Mouse (Mus musculus): ENCODE data around the gene Trem3.

Trem3 gene

DNA sequence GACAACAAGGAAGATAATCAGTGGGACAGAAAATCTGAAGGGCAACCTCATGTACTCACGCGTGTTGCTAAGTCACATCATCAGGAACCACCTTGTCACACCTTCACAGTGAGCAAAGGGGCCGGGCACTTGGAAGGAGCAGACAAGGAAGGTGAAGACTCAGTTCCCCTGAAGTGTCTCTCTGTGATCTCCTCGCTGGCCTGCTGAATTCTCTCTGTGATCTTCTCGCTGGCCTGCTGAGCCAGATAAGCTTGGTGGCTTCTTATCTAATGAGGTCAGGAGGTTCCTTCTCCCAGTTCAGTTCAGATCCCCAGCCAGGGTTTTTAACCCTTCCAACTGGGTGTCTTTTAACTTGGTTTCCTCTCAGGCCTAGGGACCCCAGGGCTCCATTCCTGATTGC, 24.6 kb downstream of the Trem3 start:
- DNase-seq: no peak

DNA sequence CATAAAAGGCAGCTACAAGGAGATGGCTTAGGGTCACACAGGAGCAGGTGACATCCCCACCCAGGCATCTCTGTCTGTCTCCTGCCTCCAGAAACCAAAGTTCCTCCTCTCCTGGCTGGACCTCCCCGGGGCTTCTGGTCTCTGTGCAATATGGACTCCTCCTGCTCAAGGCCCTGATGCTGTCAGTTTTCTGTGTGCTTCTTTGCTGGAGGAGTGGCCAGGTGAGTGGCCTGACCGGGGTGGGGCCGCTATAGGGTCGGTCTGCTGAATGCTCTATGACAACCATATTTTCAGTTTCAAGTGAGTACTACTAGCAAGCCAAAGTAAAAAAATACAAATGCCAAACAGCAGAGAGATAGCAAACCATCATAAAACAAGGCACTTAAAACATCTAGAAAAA, 25.0 kb downstream of the Trem3 start:
- no peak for DNase-seq

DNA sequence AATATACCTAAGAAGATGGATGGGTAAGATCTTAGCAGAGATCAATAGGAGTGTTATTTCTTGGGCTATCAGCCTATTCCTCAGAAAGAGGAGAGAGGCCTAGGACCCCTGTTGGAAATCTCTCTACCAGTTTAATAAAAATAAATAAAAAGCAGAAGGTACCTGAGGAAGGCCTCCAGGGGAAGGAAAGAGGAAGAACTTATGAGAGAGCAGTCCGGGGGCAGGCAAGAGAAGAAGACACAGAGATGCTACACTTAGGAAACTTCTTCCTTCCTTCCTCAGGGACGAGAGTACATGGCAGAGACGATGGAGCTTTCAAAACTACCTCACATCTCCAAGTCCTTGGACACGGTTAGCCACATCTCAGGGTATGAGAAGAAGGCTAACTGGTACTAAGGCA, 26.5 kb downstream of the Trem3 start:
- no peak for DNase-seq

DNA sequence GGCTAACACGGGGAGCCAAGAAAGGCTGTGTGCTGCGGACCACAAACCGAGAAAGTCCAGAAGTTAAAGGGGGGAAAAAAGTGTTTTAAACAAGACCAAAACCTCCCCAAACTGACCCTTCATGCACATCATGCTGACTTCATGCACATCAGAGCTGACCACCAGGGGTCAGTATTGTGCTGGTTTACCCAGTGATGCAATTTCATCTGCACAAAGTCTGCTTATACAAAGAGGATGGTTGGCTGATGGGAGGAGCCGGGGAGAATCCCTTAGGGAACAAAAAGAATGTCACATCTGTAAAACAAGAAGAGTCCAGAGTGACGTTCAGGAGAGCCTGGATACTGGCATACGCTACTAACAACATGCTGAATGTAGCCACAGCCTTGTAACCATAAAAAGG, 27.3 kb downstream of the Trem3 start:
- peak; percentile 80 for DNase-seq

DNA sequence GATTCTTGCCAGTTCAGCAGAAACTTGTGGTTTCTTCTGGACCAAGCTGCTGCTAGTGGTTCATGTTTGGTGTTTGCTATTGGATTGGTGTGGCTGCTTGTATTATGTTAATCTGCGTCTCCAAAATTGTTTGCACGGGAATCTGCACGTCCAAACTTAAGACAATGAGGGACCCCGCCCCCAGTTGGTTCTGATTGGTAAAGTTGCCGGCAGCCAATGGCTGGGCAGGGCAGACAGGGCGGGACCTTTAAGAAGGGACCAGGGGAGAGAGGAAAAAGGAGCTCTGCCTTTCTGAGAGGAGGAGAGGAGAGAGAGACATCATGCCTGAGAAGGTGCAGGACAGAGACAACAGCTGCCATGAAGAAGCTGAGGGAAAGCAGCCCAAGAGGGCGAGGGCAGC, 28.2 kb downstream of the Trem3 start:
- DNase-seq: no peak

DNA sequence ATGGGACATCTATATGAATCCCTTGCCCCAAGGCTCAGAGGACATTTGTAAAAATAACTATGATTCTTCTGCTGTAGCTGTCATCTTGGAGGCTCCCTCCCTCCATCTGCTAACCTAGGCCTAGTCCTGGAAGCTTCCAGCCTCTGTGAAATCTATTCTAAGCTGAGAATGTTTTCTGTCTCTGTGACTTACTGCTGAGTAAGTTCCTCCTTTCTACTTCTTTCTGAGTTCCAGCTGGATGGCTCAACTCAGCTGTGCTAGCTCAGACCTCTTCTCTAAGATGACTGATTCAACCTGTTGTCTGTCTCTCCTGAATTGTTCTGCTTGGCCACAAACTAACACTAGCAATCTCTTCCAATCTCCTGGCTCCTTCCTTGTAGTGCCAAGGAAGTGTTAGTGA, 30.8 kb downstream of the Trem3 start:
- no peak for DNase-seq

DNA sequence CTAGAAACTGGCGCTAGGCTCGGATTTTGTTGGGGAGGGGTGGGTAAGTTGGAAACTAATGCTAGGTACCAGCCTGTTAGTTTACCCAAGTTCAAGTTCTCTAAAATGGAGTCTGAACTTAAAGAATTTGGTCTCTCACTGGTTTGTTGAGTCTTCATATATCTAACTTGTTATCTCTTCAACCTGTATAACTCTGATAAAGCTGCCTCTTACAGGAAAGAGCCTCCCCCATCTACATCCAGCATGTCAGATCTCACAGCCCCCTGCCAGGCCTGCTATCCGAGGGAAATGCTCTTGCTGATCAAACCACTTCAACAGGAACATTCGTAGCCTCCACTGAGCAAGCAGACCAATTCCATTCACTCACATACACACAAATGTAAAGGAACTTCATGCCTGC, 31.4 kb downstream of the Trem3 start:
- no peak for DNase-seq

DNA sequence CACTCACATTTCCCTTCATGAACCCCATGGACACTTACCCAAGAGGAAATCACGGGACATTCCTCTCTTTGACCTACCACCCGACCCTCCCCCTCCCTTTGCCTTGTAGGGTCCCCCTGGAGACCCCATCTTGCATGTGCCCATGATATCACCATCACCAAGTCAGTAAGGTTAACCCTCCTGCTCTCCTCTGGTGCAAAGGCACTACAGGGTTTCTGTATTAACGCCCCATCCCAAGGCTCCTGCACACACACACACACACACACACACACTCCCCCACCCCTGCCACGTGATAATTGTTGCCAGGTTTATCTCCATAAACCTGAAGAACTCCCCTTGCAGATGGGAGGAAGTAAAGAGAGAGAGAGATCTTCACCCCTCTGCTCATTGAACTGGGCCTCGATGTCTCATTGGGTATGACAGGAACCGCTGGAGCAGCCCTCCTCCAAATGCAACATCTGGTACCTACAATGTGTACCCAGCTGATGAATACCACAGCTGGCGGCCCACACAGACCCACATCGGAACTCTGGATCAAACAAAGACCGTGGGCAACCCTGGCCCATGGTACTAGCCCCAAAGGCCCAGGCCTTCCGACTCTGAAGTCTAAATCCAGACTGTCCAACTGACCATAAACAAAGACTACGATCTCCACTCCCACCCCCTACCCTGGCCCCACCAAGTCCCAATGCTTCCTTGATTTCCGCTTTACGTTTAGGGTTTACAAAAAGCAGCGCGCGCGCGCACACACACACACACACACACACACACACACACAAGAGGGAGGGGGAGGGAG, 33.6 kb downstream of the Trem3 start:
- DNase-seq: no peak

DNA sequence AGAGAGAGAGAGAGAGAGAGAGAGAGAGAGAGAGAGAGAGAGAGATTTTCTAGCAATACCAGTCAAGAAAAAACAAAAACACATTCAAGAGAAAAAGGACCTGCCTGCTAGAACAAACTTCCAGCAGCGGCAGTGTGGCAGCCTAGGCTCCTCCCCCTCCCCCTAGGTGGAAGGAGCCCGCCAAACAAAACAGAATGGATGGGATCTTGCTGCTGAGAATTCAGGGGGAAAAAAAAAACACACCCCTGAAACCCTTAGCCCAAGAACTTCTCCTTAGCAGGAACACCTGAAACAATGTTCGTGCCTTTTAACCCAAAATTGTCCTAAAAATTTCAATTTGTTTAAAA, 34.1 kb downstream of the Trem3 start:
- peak; percentile 38 for DNase-seq

DNA sequence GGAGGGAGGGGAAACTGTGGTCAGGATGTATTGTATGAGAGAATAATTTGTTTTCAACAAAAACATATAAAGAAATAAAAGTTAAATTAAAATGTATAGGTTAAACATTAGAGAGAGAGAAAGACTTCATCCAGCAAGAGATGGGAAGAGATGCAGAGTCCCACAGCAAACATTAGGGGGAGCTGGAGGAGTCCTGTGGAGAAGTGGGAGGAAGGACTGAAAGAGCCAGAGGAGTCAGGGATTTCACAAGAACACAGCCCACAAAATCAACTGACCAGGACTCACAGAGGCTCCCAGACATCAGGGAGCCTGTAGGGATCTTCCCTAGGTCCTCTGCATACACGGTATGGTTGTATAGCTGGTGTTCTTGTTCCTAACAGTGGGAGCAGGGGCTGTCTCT, 39.2 kb downstream of the Trem3 start:
- DNase-seq: no peak

DNA sequence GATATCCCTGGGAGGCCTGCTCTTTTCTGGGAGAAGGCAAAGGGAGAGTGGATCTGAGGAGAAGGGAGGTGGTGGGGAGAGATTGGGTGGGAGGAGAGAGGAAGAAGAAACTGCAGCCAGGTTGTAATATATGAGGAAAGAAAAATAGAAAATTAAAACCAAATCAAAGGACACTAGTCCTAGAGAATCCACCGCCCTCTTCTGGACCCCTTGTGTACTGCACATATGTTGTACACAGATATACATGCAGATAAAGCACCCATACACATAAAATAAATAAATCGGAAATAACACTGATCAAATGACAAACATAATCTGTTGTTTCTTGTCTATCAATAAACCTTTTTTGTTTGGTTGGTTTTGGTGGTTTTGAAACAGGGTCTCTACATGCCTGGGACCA, 39.7 kb downstream of the Trem3 start:
- peak; percentile 52 for DNase-seq

DNA sequence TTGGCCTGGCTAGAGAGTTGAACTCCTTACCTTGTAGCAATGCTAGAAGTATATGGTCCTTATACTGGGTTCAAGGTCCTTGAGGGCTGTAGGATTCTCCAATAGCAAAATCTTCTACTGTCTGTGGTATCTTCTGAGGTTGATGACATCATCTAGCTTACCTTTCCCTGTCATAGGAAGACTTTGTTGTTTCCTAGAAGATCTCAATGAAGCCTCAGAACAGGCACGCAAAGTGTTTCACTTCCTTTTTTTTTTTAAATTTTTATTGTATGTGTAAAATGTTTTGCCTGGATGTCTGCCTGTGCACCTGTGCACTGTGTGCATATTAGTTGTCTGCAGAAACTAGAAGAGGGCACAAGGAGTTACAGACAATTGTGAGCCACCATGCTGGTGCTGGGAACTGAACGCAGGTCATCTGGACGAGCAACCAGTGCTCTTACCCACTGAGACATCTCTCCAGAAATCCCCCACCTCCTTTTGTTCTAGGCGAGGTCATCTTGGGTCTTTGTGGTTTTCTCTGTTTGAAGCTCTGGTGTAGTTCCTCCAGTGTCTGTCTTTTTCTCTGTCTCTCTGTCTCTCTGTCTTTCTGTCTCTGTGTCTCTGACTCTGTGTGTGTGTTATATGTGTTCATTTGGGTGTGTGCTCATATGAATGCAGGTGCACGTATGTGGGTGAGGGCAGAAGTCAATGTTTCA, 46.1 kb downstream of the Trem3 start:
- DNase-seq: no peak

DNA sequence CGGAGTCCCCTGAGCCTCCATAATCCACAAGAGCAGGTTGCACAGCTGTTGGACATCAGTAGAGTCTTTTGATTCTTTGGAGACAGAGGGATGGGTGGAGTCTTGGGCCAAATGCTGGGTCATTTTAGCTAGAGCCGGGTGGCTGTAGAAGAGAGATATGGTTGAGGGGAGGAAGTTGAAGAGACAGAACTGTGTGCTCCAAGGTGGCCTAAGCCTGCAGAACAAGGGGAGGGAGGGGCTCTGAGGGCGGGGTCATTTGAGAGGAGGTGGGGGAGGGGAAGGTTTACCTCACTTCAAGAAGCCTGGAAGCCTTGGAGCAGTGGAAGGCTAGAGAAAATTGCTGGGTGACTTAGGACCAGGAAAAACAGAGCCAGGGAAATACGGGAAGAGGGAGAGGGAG, 51.6 kb downstream of the Trem3 start, which contains the start of gene Treml2:
Gene Treml2 (plus strand): TSS at position 296 of the 400 bp plus-strand sequence.
- no peak for DNase-seq

DNA sequence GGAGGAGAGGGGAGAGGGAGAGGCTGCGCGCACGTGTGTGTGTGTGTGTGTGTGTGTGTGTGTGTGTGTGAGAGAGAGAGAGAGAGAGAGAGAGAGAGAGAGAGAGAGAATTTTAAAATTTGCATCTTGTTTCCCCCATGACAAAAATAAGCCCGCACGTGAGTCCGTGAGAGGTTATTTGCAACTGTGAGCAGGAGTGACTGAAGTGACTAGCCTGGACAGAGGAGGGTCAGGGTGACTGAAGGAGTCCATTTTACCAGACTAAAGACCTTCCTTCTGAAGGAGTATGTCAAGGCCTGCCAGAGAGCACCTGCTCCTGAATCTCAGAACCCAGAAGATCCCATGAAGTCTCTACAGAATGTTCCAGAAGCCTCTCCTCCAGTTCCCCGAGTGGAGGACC, 52.2 kb downstream of the Trem3 start:
- DNase-seq: peak; percentile 25

DNA sequence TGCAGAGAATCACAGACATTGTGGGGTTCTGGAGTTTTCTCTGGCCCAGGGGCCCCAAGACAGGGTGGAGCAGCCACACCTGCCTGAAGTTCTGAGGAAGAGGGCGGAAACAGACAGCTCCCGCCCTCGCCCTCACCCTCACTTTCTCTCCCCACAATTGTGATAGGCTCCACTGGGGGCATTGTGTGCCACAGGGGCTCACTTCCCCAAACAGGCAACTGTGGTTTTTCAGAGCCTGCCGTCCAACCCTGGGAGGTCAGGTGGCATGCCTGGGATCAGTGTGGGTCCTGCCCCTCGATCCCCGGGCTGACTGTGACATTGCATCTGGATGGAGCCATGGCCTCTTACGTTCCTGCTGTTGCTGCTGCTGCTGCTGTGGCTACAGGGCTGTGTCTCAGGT, 52.6 kb downstream of the Trem3 start:
- peak; percentile 85 for DNase-seq

DNA sequence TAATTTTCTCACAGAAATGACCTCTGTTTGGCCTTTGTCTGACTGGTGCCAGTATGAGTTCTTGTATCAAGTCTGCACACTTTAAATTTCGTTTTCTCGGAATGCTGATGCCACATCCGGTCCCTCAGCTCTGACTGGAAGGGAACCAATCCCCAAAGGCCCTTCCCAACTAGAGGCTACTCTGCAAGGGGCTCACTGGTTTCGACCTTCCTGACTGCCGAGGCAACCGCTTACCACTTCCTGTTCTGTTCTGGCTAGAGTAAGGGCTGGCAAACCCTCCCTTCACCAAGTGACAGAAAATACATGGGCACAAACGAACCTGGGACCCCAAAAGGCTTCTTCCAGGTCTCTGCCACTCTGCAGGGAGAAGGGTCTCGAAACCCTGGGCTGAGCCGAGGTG, 53.3 kb downstream of the Trem3 start:
- DNase-seq: peak; percentile 76

DNA sequence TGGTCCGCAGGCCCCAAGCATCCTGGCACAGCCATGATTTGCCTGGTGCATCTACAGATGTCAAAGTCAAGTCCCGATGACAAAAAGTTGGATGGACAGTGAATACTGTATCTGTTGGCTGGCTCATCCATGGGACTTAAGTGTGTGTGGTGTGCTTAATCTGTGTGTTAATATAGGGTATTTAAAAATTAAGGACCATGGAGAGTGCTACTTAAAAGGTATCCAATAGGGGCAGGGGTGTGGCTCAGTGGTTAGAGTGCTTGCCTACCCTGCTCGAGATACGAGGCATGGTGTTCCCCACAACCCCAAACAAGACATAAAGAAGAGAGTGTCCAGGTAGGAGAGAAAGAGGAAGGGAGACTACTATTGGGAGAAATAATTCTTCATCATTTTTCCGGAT, 54.2 kb downstream of the Trem3 start:
- DNase-seq: no peak
